Mouse (Mus musculus) small intestine, adult 2 months (tissue): ENCODE results near the gene Rbks.

Experiments used
- CTCF ChIP-seq: fragments of 200-500 bp; IDR thresholded peaks from 2 replicates; pipeline ENCODE4 v1.5.1; 2012; ENCODE audit warnings: low read depth, mild to moderate bottlenecking, control low read depth, inconsistent platforms, low read length, moderate library complexity, mixed read lengths; ENCODE audit not compliant: insufficient replicate concordance, insufficient read length; ENCODE audit errors: extremely low read depth
- POLR2A ChIP-seq: fragments of 200-500 bp; IDR thresholded peaks from 2 replicates; pipeline ENCODE4 v1.6.1; 2012; ENCODE audit warnings: low read depth, mild to moderate bottlenecking, control low read depth, inconsistent platforms, low read length, moderate library complexity

DNA sequence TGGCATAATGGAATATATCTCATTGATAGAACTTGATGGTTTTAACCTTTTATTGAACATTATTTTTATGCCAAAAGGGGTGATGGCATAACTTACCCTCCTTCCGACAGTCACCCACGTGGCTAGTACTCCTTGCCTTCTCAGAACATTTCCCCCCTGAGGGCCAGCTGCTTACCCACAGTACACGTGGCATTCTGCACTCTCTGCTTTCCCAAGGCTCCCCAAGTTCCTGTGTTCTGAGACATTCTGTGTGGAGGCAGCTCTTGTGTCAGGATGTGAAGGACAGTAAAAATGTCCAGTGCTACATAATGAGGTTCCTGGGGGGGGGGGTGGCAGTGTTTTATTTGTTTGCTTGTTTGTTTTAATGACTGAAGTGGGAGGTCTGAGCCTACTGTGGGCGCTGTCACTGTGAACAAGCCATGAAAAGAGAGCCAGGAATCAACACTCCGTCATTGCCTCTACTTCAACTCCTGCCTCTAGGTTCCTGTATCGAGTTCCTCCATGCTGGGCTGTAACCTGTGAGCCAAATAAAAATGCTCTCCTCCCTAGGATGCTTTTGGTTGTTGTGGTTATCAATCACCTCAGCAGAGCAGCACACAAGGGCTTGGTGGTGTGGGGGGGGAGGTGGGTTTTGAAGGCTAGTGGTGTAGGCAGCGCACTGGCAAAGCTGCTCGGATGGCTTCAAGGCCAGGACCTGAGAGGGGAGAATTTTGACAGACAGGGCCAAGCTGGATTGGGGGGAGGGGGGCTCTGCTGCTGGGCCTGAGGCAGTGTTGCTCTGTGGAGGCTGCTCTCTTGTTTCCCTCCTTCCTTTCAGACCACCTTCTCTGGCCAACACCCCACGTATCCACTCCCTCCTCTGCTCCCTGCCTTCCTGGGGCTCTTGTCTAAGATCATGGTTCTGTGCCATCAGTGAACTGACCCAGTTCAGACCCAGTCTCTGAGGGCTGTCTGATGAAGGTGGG is 69.6 kb downstream of the Rbks start:
- no peak for TF ChIP-seq CTCF
- TF ChIP-seq POLR2A = no peak
